Mouse (Mus musculus) intestine, postnatal 0 days (tissue): Measurements from ENCODE around the gene Ryr2. TPM values are rescaled to one million over a fixed set of nuclear protein-coding genes. Genes with fewer than 3 reads are reported as not detected.

ENCODE experiments used
- ATAC-seq: fragments of 200-750 bp; cut with Nextera tagmentation; 2 replicates; pipeline ENCODE4 v1.8.0; 2017; ENCODE audit warnings: mild to moderate bottlenecking, moderate TSS enrichment, moderate library complexity
- H3K27ac ChIP-seq: fragments of 300-500 bp; sonication (generic); 2 replicates; pipeline ENCODE4 v1.5.1; 2014; ENCODE audit warnings: mild to moderate bottlenecking, low read depth, low read length, moderate library complexity
- H3K27me3 ChIP-seq: fragments of 300-500 bp; sonication (generic); replicated peaks from 2 replicates; pipeline ENCODE4 v1.6.1; 2014; ENCODE audit warnings: low read length, mixed read lengths; ENCODE audit not compliant: control insufficient read depth, insufficient read depth
- H3K36me3 ChIP-seq: fragments of 300-500 bp; sonication (generic); 2 replicates; pipeline ENCODE4 v1.6.1; 2014; ENCODE audit warnings: mild to moderate bottlenecking, moderate library complexity; ENCODE audit not compliant: control insufficient read depth, insufficient read depth
- H3K4me1 ChIP-seq: fragments of 300-500 bp; sonication (generic); replicated peaks from 2 replicates; pipeline ENCODE4 v1.6.1; 2014; ENCODE audit warnings: antibody characterized with exemption, low read length, mixed read lengths; ENCODE audit not compliant: control insufficient read depth, insufficient read depth
- H3K4me2 ChIP-seq: fragments of 300-500 bp; sonication (generic); replicated peaks from 2 replicates; pipeline ENCODE4 v1.6.1; 2014; ENCODE audit warnings: low read depth, mild to moderate bottlenecking, moderate library complexity
- H3K4me3 ChIP-seq: fragments of 300-500 bp; sonication (generic); 2 replicates; pipeline ENCODE4 v1.5.1; 2014; ENCODE audit warnings: low read depth, low read length
- H3K9ac ChIP-seq: fragments of 300-500 bp; sonication (generic); 2 replicates; pipeline ENCODE4 v1.6.1; 2014; ENCODE audit warnings: mild to moderate bottlenecking, low read depth, low read length
- H3K9me3 ChIP-seq: fragments of 300-500 bp; sonication (generic); 2 replicates; pipeline ENCODE4 v1.6.1; 2016; ENCODE audit warnings: mixed run types; ENCODE audit not compliant: control insufficient read depth
- CTCF ChIP-seq: sonication (generic); IDR thresholded peaks from 2 replicates; pipeline ENCODE4 v1.5.1; 2016; ENCODE audit warnings: low read depth, mild to moderate bottlenecking, control low read depth, antibody characterized with exemption, moderate library complexity
- WGBS: fragments of 180-500 bp; shearing (Covaris S2); extraction: QIAGEN DNeasy Blood & Tissue Kit; methylation state at CpG from one replicate; pipeline ENCODE4 v1.1.7; 2014; 5-methylcytosine and 5-hydroxymethylcytosine counted together
- polyA plus RNA-seq: library from polyadenylated mRNA; unstranded; fragments of >200 nt; fragmentation: Nextera tagmentation; extraction: Ambion mirVana; gene quantifications from 2 replicates; pipeline ENCODE4 v1.2.1, GENCODE M21; 2015

Ryr2 gene
- polyA plus RNA-seq, 1 experiment from 2014 or later: 0.74 TPM

GRCm38 (mm10) chr13:12036834-12037233, 69.9 kb downstream of the Ryr2 start:
- no peak for ATAC-seq
- H3K4me1 ChIP-seq: no peaks in the 10 kb centered on the region
- WGBS: 11% methylated on average over 4 of the region's 4 CpGs
- no peak for TF ChIP-seq CTCF
- no peaks in the 10 kb centered on the region for H3K36me3 ChIP-seq
- H3K4me3 ChIP-seq: no peak overlapping the region
- no peaks in the 10 kb centered on the region for H3K9me3 ChIP-seq
- H3K4me2 ChIP-seq: no peak overlapping the region
- H3K27me3 ChIP-seq: no peaks in the 10 kb centered on the region
- no peak overlapping the region for H3K9ac ChIP-seq
- no peak overlapping the region for H3K27ac ChIP-seq

GRCm38 (mm10) chr13:12033914-12034313, 72.8 kb downstream of the Ryr2 start:
- H3K4me2 ChIP-seq: no peak overlapping the region
- no peaks in the 10 kb centered on the region for H3K4me1 ChIP-seq
- H3K27ac ChIP-seq: no peak overlapping the region
- no peak for TF ChIP-seq CTCF
- WGBS: 77% methylated on average over 6 of the region's 6 CpGs
- H3K9ac ChIP-seq: no peak overlapping the region
- no peaks in the 10 kb centered on the region for H3K36me3 ChIP-seq
- H3K27me3 ChIP-seq: no peaks in the 10 kb centered on the region
- ATAC-seq: no peak
- H3K4me3 ChIP-seq: no peak overlapping the region
- H3K9me3 ChIP-seq: no peaks in the 10 kb centered on the region

- WGBS: 82% methylated on average over 5 of the region's 5 CpGs
- H3K4me1 ChIP-seq: no peaks in the 10 kb centered on the region
- no peak for ATAC-seq
Measured at GRCm38 (mm10) chr13:12033272-12033671, 73.5 kb downstream of the Ryr2 start.

GRCm38 (mm10) chr13:12029841-12030240, 76.9 kb downstream of the Ryr2 start:
- H3K27me3 ChIP-seq: no peaks in the 10 kb centered on the region
- H3K4me2 ChIP-seq: no peak overlapping the region
- H3K36me3 ChIP-seq: no peaks in the 10 kb centered on the region
- TF ChIP-seq CTCF: no peak
- H3K4me3 ChIP-seq: no peak overlapping the region
- no peak overlapping the region for H3K27ac ChIP-seq
- no peaks in the 10 kb centered on the region for H3K4me1 ChIP-seq
- H3K9me3 ChIP-seq: no peaks in the 10 kb centered on the region
- H3K9ac ChIP-seq: no peak overlapping the region
- ATAC-seq: no peak
- 88% methylated on average over 7 of the region's 7 CpGs for WGBS

More at GRCm38 (mm10) chr13:12033272-12033671, 73.5 kb downstream of the Ryr2 start:
- Histone ChIP-seq H3K27ac (no peak overlapping the region), H3K9ac (no peak overlapping the region), H3K36me3 (no peaks in the 10 kb centered on the region), H3K27me3 (no peaks in the 10 kb centered on the region), H3K9me3 (no peaks in the 10 kb centered on the region), H3K4me2 (no peak overlapping the region), H3K4me3 (no peak overlapping the region)
- no peak for TF ChIP-seq CTCF

GRCm38 (mm10) chr13:12029326-12029725, 77.4 kb downstream of the Ryr2 start:
- no peak overlapping the region for H3K4me2 ChIP-seq
- WGBS: 96% methylated on average over 4 of the region's 4 CpGs
- no peak overlapping the region for H3K9ac ChIP-seq
- no peaks in the 10 kb centered on the region for H3K4me1 ChIP-seq
- H3K27ac ChIP-seq: no peak overlapping the region
- no peaks in the 10 kb centered on the region for H3K27me3 ChIP-seq
- no peak overlapping the region for H3K4me3 ChIP-seq
- no peak for TF ChIP-seq CTCF
- no peak for ATAC-seq
- no peaks in the 10 kb centered on the region for H3K36me3 ChIP-seq
- no peaks in the 10 kb centered on the region for H3K9me3 ChIP-seq

- H3K9me3 ChIP-seq: no peaks in the 10 kb centered on the region
- H3K4me1 ChIP-seq: no peaks in the 10 kb centered on the region
- no peak overlapping the region for H3K4me2 ChIP-seq
- H3K4me3 ChIP-seq: no peak overlapping the region
- TF ChIP-seq CTCF: no peak
- ATAC-seq: no peak
- H3K27ac ChIP-seq: no peak overlapping the region
- no peaks in the 10 kb centered on the region for H3K36me3 ChIP-seq
- no peak overlapping the region for H3K9ac ChIP-seq
- 84% methylated on average over 9 of the region's 9 CpGs for WGBS
- H3K27me3 ChIP-seq: no peaks in the 10 kb centered on the region
Measured at GRCm38 (mm10) chr13:12018046-12018445, 88.7 kb downstream of the Ryr2 start.

- no peaks in the 10 kb centered on the region for H3K9me3 ChIP-seq
- ATAC-seq: no peak
- 74% methylated on average over 8 of the region's 8 CpGs for WGBS
- H3K27ac ChIP-seq: no peak overlapping the region
- no peak for TF ChIP-seq CTCF
- no peak overlapping the region for H3K4me2 ChIP-seq
- no peak overlapping the region for H3K4me3 ChIP-seq
- H3K4me1 ChIP-seq: no peaks in the 10 kb centered on the region
- no peak overlapping the region for H3K9ac ChIP-seq
- H3K36me3 ChIP-seq: no peaks in the 10 kb centered on the region
- H3K27me3 ChIP-seq: no peaks in the 10 kb centered on the region
Measured at GRCm38 (mm10) chr13:12013986-12014385, 92.8 kb downstream of the Ryr2 start.
